Mouse (Mus musculus) limb, embryonic 14.5 days (tissue): Measurements from ENCODE around the gene Slc12a7. TPM values are rescaled to one million over a fixed set of nuclear protein-coding genes. Genes with fewer than 3 reads are reported as not detected.

ENCODE experiments used
- ATAC-seq: fragments of 200-750 bp; cut with Nextera tagmentation; 2 replicates; pipeline ENCODE4 v1.8.0; 2017; ENCODE audit warnings: low read depth, moderate number of reproducible peaks, moderate TSS enrichment; ENCODE audit not compliant: low FRiP score
- DNase-seq: peaks from one replicate; pipeline ENCODE4 v3.0.0-alpha.2; 2015; ENCODE audit warnings: low spot score
- H3K27ac ChIP-seq: fragments of 300-500 bp; sonication (generic); replicated peaks from 2 replicates; pipeline ENCODE4 v1.5.1; 2014; ENCODE audit warnings: low read depth, mild to moderate bottlenecking, low read length, moderate library complexity, mixed read lengths
- H3K27me3 ChIP-seq: fragments of 300-500 bp; sonication (generic); 2 replicates; pipeline ENCODE4 v1.6.1; 2014; ENCODE audit warnings: low read length, mixed read lengths; ENCODE audit not compliant: control insufficient read depth, insufficient read depth
- H3K36me3 ChIP-seq: fragments of 300-500 bp; sonication (generic); 2 replicates; pipeline ENCODE4 v1.6.1; 2014; ENCODE audit warnings: mild to moderate bottlenecking, low read length, moderate library complexity, mixed read lengths; ENCODE audit not compliant: control insufficient read depth, insufficient read depth
- H3K4me1 ChIP-seq: fragments of 300-500 bp; sonication (generic); 2 replicates; pipeline ENCODE4 v1.6.1; 2014; ENCODE audit warnings: antibody characterized with exemption, low read length, mixed read lengths; ENCODE audit not compliant: control insufficient read depth, insufficient read depth
- H3K4me2 ChIP-seq: fragments of 300-500 bp; sonication (generic); replicated peaks from 2 replicates; pipeline ENCODE4 v1.6.1; 2014; ENCODE audit warnings: low read depth, mild to moderate bottlenecking, low read length, moderate library complexity; ENCODE audit not compliant: severe bottlenecking
- H3K4me3 ChIP-seq: fragments of 300-500 bp; sonication (generic); replicated peaks from 2 replicates; pipeline ENCODE4 v1.5.1; 2014; ENCODE audit warnings: low read length
- H3K9ac ChIP-seq: fragments of 300-500 bp; sonication (generic); 2 replicates; pipeline ENCODE4 v1.6.1; 2014; ENCODE audit warnings: mild to moderate bottlenecking, low read depth, low read length, moderate library complexity; ENCODE audit not compliant: severe bottlenecking
- H3K9me3 ChIP-seq: fragments of 300-500 bp; sonication (generic); 2 replicates; pipeline ENCODE4 v1.6.1; 2016; ENCODE audit warnings: low read length; ENCODE audit not compliant: control insufficient read depth
- POLR2A ChIP-seq: fragments of 200-500 bp; IDR thresholded peaks from 2 replicates; pipeline ENCODE4 v1.8.0; 2012; ENCODE audit warnings: inconsistent platforms, mild to moderate bottlenecking, moderate library complexity, borderline replicate concordance; ENCODE audit not compliant: insufficient read depth, insufficient read length; ENCODE audit errors: extremely low read depth
- WGBS: fragments of 180-500 bp; shearing (Covaris S2); extraction: QIAGEN DNeasy Blood & Tissue Kit; methylation state at CpG from one replicate; pipeline ENCODE4 v1.1.7; 2014; 5-methylcytosine and 5-hydroxymethylcytosine counted together
- polyA plus RNA-seq, 2 experiments: library from polyadenylated mRNA; depleted of rRNA in 1 of 2; stranded (reverse) in 1 of 2; unstranded in 1 of 2; fragments of >200 nt; fragmentation: Nextera tagmentation in 1 of 2; extraction: Ambion mirVana in 1 of 2; gene quantifications; 2 replicates each; pipeline versions ENCODE4 v1.2.1 to v1.2.3; 2012 to 2014

Slc12a7 gene
- polyA plus RNA-seq, 2 experiments, result 16.5 to 32.8 TPM

GRCm38 (mm10) chr13:73767224-73767623 lies 34.3 kb downstream of the Slc12a7 start:
- Histone ChIP-seq H3K4me3 (no peak overlapping the region), H3K9me3 (no peaks in the 10 kb centered on the region), H3K36me3 (peaks cover 5% of the 10 kb centered on the region), H3K27me3 (no peaks in the 10 kb centered on the region), H3K9ac (no peak overlapping the region), H3K4me1 (peaks cover 24% of the 10 kb centered on the region), H3K4me2 (no peak overlapping the region), H3K27ac (no peak overlapping the region)
- no peak for ATAC-seq
- 81% methylated on average over 8 of the region's 8 CpGs for WGBS
- TF ChIP-seq POLR2A, result no peak
- no peak for DNase-seq

- WGBS, result 73% methylated on average over 5 of the region's 5 CpGs
- peaks cover 29% of the 10 kb centered on the region for H3K4me1 ChIP-seq
- no peak overlapping the region for H3K4me3 ChIP-seq
- no peaks in the 10 kb centered on the region for H3K9me3 ChIP-seq
- H3K4me2 ChIP-seq, result no peak overlapping the region
- DNase-seq (no peak), ATAC-seq (no peak)
- no peak overlapping the region for H3K27ac ChIP-seq
- no peak for TF ChIP-seq POLR2A
- peaks cover 5% of the 10 kb centered on the region for H3K36me3 ChIP-seq
- H3K27me3 ChIP-seq, result no peaks in the 10 kb centered on the region
- H3K9ac ChIP-seq, result no peak overlapping the region
Observed at GRCm38 (mm10) chr13:73767754-73768153, 34.9 kb downstream of the Slc12a7 start.

GRCm38 (mm10) chr13:73768311-73768710 lies 35.4 kb downstream of the Slc12a7 start:
- Histone ChIP-seq H3K27ac (no peak overlapping the region), H3K9me3 (no peaks in the 10 kb centered on the region), H3K4me3 (no peak overlapping the region), H3K4me2 (no peak overlapping the region), H3K9ac (no peak overlapping the region), H3K36me3 (peaks cover 5% of the 10 kb centered on the region), H3K4me1 (peaks cover 34% of the 10 kb centered on the region), H3K27me3 (no peaks in the 10 kb centered on the region)
- DNase-seq (no peak), ATAC-seq (no peak)
- WGBS, result 74% methylated on average over 3 of the region's 3 CpGs
- TF ChIP-seq POLR2A, result no peak

GRCm38 (mm10) chr13:73769916-73770682 lies 37.2 kb downstream of the Slc12a7 start:
- no peak overlapping the region for H3K4me2 ChIP-seq
- peaks cover 5% of the 10 kb centered on the region for H3K36me3 ChIP-seq
- peaks cover 30% of the 10 kb centered on the region for H3K4me1 ChIP-seq
- H3K27me3 ChIP-seq, result no peaks in the 10 kb centered on the region
- no peak overlapping the region for H3K27ac ChIP-seq
- ATAC-seq (no peak), DNase-seq (no peak)
- no peak overlapping the region for H3K9ac ChIP-seq
- H3K9me3 ChIP-seq, result no peaks in the 10 kb centered on the region
- no peak for TF ChIP-seq POLR2A
- H3K4me3 ChIP-seq, result no peak overlapping the region
- WGBS, result 57% methylated on average over 4 of the region's 4 CpGs

- no peak overlapping the region for H3K4me2 ChIP-seq
- DNase-seq (no peak), ATAC-seq (no peak)
- no peaks in the 10 kb centered on the region for H3K9me3 ChIP-seq
- H3K27me3 ChIP-seq, result no peaks in the 10 kb centered on the region
- TF ChIP-seq POLR2A, result no peak
- H3K36me3 ChIP-seq, result peaks cover 5% of the 10 kb centered on the region
- H3K27ac ChIP-seq, result no peak overlapping the region
- WGBS, result 41% methylated on average over 3 of the region's 3 CpGs
- H3K4me1 ChIP-seq, result peaks cover 21% of the 10 kb centered on the region
- no peak overlapping the region for H3K9ac ChIP-seq
- H3K4me3 ChIP-seq, result no peak overlapping the region
Observed at GRCm38 (mm10) chr13:73771131-73771530, 38.2 kb downstream of the Slc12a7 start.
